Mouse (Mus musculus): ENCODE data around the gene D2hgdh.
"Not testable (repeated sequence)": the region's sequence is repeated elsewhere in the genome, so short reads cannot be mapped to it uniquely, and the experiment has no call there.

DNA sequence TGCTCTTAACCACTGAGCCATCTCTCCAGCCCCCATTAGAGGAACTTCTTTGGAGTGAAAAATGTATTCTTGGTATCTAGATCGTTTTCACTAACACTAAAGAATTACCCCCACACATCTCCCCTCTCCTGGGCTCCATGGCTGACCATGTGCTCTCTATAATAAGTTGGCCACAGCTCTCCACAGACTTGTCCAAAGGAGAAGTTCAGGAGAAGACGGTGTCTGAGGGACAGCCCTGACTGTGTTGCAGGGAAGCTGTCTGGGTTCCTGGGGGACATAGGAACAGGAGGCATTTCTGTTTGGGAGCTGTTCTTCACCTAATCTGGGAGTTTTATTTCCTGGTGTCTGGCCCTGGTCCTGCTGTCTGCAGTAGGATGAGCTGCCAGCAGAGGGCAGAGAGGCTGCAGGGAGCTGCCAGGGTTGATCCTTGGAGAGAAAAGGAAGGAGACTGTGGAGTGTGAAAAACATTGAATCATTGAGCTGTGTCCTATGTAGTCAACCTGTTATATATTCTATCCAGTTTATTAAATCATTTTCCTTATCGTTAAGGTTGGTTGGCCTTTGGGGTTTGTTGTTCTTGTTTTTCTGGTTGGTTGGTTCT, 21.2 kb downstream of the D2hgdh start:
- not testable (repeated sequence) for TF ChIP-seq CTCF (IDR thresholded peaks at IDR 0.05; ENCODE audit: low read depth, low read length); POLR2A (IDR thresholded peaks at IDR 0.05; ENCODE audit: extremely low read depth, insufficient read depth, low read length)

Data from liver, adult 2 months (tissue).